Mouse (Mus musculus) MEL (cell line): ENCODE data around the gene Faap100. TPM values are rescaled to one million over a fixed set of nuclear protein-coding genes. Genes with fewer than 3 reads are reported as not detected.

ENCODE experiments used
- DNase-seq: peaks from one replicate; pipeline ENCODE4 v3.0.0; 2011; ENCODE audit warnings: low read depth, low spot score
- H3K27ac ChIP-seq: 2 replicates; pipeline ENCODE4 v1.5.1; 2012; ENCODE audit warnings: low read depth, mild to moderate bottlenecking, control low read depth, low read length, moderate library complexity; ENCODE audit not compliant: control insufficient read depth
- H3K27me3 ChIP-seq, 2 experiments: fragments of 150-350 bp in 1 of 2; sonication (generic) in 1 of 2; 2 replicates each; pipeline ENCODE4 v1.6.1; 2012; ENCODE audit warnings: low read length in 2 of 2, mild to moderate bottlenecking in 2 of 2, improper control_type of control experiment in 1 of 2, moderate library complexity in 1 of 2; ENCODE audit not compliant: insufficient read depth in 2 of 2, control insufficient read depth in 1 of 2
- H3K36me3 ChIP-seq, 2 experiments: 2 replicates each; pipeline ENCODE4 v1.6.1; 2012 to 2014; ENCODE audit warnings: low read length in 2 of 2, improper control_type of control experiment in 1 of 2, inconsistent platforms in 1 of 2, mild to moderate bottlenecking in 1 of 2; ENCODE audit not compliant: insufficient read depth in 2 of 2, control insufficient read depth in 1 of 2
- H3K4me1 ChIP-seq, 2 experiments: fragments of 150-350 bp in 1 of 2; sonication (generic) in 1 of 2; 2 replicates each; pipeline ENCODE4 v1.6.1; 2012; ENCODE audit warnings: low read length in 2 of 2, improper control_type of control experiment in 1 of 2, mild to moderate bottlenecking in 1 of 2; ENCODE audit not compliant: insufficient read depth in 2 of 2, control insufficient read depth in 1 of 2
- H3K4me3 ChIP-seq, 2 experiments: fragments of 150-350 bp in 1 of 2; sonication (generic) in 1 of 2; 2 replicates each; pipeline ENCODE4 v1.5.1; 2012; ENCODE audit warnings: low read depth in 2 of 2, low read length in 2 of 2, mild to moderate bottlenecking in 2 of 2, moderate library complexity in 2 of 2, control low read depth in 1 of 2, improper control_type of control experiment in 1 of 2; ENCODE audit not compliant: control insufficient read depth in 1 of 2, insufficient read depth in 1 of 2
- H3K79me2 ChIP-seq: 2 replicates; pipeline ENCODE4 v1.6.1; 2012; ENCODE audit warnings: mild to moderate bottlenecking, low read length, moderate library complexity; ENCODE audit not compliant: control insufficient read depth, poor library complexity, insufficient read depth
- H3K9ac ChIP-seq: 2 replicates; pipeline ENCODE4 v1.6.1; 2012; ENCODE audit warnings: low read depth, mild to moderate bottlenecking, control low read depth, low read length, moderate library complexity; ENCODE audit not compliant: control insufficient read depth, poor library complexity, severe bottlenecking
- H3K9me3 ChIP-seq: fragments of 150-350 bp; sonication (generic); replicated peaks from 2 replicates; pipeline ENCODE4 v1.6.1; 2012; ENCODE audit warnings: mild to moderate bottlenecking, low read length, improper control_type of control experiment, moderate library complexity; ENCODE audit not compliant: insufficient read depth
- BHLHE40 ChIP-seq: IDR thresholded peaks from 2 replicates; pipeline ENCODE4 v1.6.1; 2012; ENCODE audit warnings: low read depth, mild to moderate bottlenecking, inconsistent platforms, low read length, improper control_type of control experiment, borderline replicate concordance
- CHD1 ChIP-seq: IDR thresholded peaks from 2 replicates; pipeline ENCODE4 v1.6.1; 2012; ENCODE audit warnings: low read depth, mild to moderate bottlenecking, inconsistent platforms, low read length, improper control_type of control experiment
- CHD2 ChIP-seq: IDR thresholded peaks from 2 replicates; pipeline ENCODE4 v1.6.1; 2011; ENCODE audit warnings: low read length, improper control_type of control experiment
- CTCF ChIP-seq, 3 experiments: IDR thresholded peaks in 2 of 3; conservative IDR thresholded peaks in 1 of 3; 2 replicates each; pipeline ENCODE4 v1.5.1; 2011 to 2012; ENCODE audit warnings: low read length in 3 of 3, low read depth in 2 of 3, mild to moderate bottlenecking in 2 of 3, improper control_type of control experiment in 1 of 3, inconsistent platforms in 1 of 3, mixed read lengths in 1 of 3, moderate library complexity in 1 of 3; ENCODE audit not compliant: control insufficient read depth in 1 of 3, insufficient read depth in 1 of 3, poor library complexity in 1 of 3, severe bottlenecking in 1 of 3
- E2F4 ChIP-seq: IDR thresholded peaks from 2 replicates; pipeline ENCODE4 v1.6.1; 2011; ENCODE audit warnings: low read depth, low read length, improper control_type of control experiment, borderline replicate concordance
- ELF1 ChIP-seq: IDR thresholded peaks from 2 replicates; pipeline ENCODE4 v1.6.1; 2014; ENCODE audit warnings: low read depth, mild to moderate bottlenecking, inconsistent platforms, low read length, improper control_type of control experiment, moderate library complexity
- EP300 ChIP-seq, 2 experiments: IDR thresholded peaks; 2 replicates each; pipeline ENCODE4 v1.6.1; 2011; ENCODE audit warnings: improper control_type of control experiment in 2 of 2, low read length in 2 of 2, low read depth in 1 of 2, mild to moderate bottlenecking in 1 of 2
- GABPA ChIP-seq: IDR thresholded peaks from 2 replicates; pipeline ENCODE4 v1.6.1; 2012; ENCODE audit warnings: low read depth, mild to moderate bottlenecking, inconsistent platforms, low read length, improper control_type of control experiment, moderate library complexity
- GATA1 ChIP-seq: IDR thresholded peaks from 2 replicates; pipeline ENCODE4 v1.6.1; 2011; ENCODE audit warnings: low read depth, low read length, improper control_type of control experiment
- HCFC1 ChIP-seq: IDR thresholded peaks from 2 replicates; pipeline ENCODE4 v1.6.1; 2012; ENCODE audit warnings: low read depth, mild to moderate bottlenecking, inconsistent platforms, low read length, improper control_type of control experiment, moderate library complexity
- JUND ChIP-seq: IDR thresholded peaks from 2 replicates; pipeline ENCODE4 v1.6.1; 2011; ENCODE audit warnings: low read depth, mild to moderate bottlenecking, improper control_type of control experiment, low read length
- KAT2A ChIP-seq: conservative IDR thresholded peaks from 2 replicates; pipeline ENCODE4 v1.6.1; 2012; ENCODE audit warnings: low read depth, low read length, improper control_type of control experiment, inconsistent platforms
- MAFK ChIP-seq: IDR thresholded peaks from 2 replicates; pipeline ENCODE4 v1.6.1; 2011; ENCODE audit warnings: low read depth, mild to moderate bottlenecking, low read length, improper control_type of control experiment, borderline replicate concordance
- MAX ChIP-seq: IDR thresholded peaks from 2 replicates; pipeline ENCODE4 v1.6.1; 2011; ENCODE audit warnings: low read length, improper control_type of control experiment
- MAZ ChIP-seq: IDR thresholded peaks from 2 replicates; pipeline ENCODE4 v1.6.1; 2012; ENCODE audit warnings: low read depth, mild to moderate bottlenecking, inconsistent platforms, low read length, improper control_type of control experiment
- MXI1 ChIP-seq: IDR thresholded peaks from 2 replicates; pipeline ENCODE4 v1.6.1; 2011; ENCODE audit warnings: mild to moderate bottlenecking, low read depth, low read length, improper control_type of control experiment
- MYB ChIP-seq: IDR thresholded peaks from 2 replicates; pipeline ENCODE4 v1.6.1; 2011; ENCODE audit warnings: mild to moderate bottlenecking, low read depth, low read length, improper control_type of control experiment
- MYC ChIP-seq: IDR thresholded peaks from 2 replicates; pipeline ENCODE4 v1.6.1; 2011; ENCODE audit warnings: low read depth, mild to moderate bottlenecking, low read length, improper control_type of control experiment, moderate library complexity
- NELFE ChIP-seq: IDR thresholded peaks from 2 replicates; pipeline ENCODE4 v1.6.1; 2011; ENCODE audit warnings: low read depth, low read length, improper control_type of control experiment
- NRF1 ChIP-seq: IDR thresholded peaks from 2 replicates; pipeline ENCODE4 v1.6.1; 2014; ENCODE audit warnings: low read depth, mild to moderate bottlenecking, inconsistent platforms, low read length, improper control_type of control experiment, moderate library complexity; ENCODE audit not compliant: poor library complexity, insufficient read depth, severe bottlenecking
- POLR2A ChIP-seq, 2 experiments: IDR thresholded peaks; 2 replicates each; pipeline ENCODE4 v1.6.1; 2011 to 2012; ENCODE audit warnings: low read length in 2 of 2, mild to moderate bottlenecking in 2 of 2, control low read depth in 1 of 2, improper control_type of control experiment in 1 of 2, low read depth in 1 of 2, moderate library complexity in 1 of 2; ENCODE audit not compliant: control insufficient read depth in 1 of 2, insufficient read depth in 1 of 2, poor library complexity in 1 of 2
- POLR2AphosphoS2 ChIP-seq: IDR thresholded peaks from 2 replicates; pipeline ENCODE4 v1.6.1; 2011; ENCODE audit warnings: low read length, improper control_type of control experiment
- POLR2AphosphoS5 ChIP-seq: IDR thresholded peaks from 2 replicates; pipeline ENCODE4 v1.6.1; 2012; ENCODE audit warnings: low read depth, borderline replicate concordance, mild to moderate bottlenecking, inconsistent platforms, low read length, moderate library complexity, mixed read lengths
- RCOR1 ChIP-seq: IDR thresholded peaks from 2 replicates; pipeline ENCODE4 v1.6.1; 2012; ENCODE audit warnings: low read depth, mild to moderate bottlenecking, inconsistent platforms, low read length, improper control_type of control experiment
- SIN3A ChIP-seq: IDR thresholded peaks from 2 replicates; pipeline ENCODE4 v1.6.1; 2012; ENCODE audit warnings: low read length, improper control_type of control experiment, inconsistent platforms
- SMC3 ChIP-seq: IDR thresholded peaks from 2 replicates; pipeline ENCODE4 v1.6.1; 2011; ENCODE audit warnings: low read depth, low read length, improper control_type of control experiment
- TAL1 ChIP-seq: IDR thresholded peaks from 2 replicates; pipeline ENCODE4 v1.6.1; 2012; ENCODE audit warnings: mild to moderate bottlenecking, inconsistent platforms, low read length, moderate library complexity, mixed read lengths
- TBP ChIP-seq: IDR thresholded peaks from 2 replicates; pipeline ENCODE4 v1.8.0; 2011; ENCODE audit warnings: low read depth, low read length, improper control_type of control experiment
- TCF12 ChIP-seq: IDR thresholded peaks from 2 replicates; pipeline ENCODE4 v1.6.1; 2014; ENCODE audit warnings: low read depth, mild to moderate bottlenecking, inconsistent platforms, low read length, improper control_type of control experiment, moderate library complexity
- USF1 ChIP-seq: IDR thresholded peaks from 2 replicates; pipeline ENCODE4 v1.6.1; 2014; ENCODE audit warnings: low read depth, mild to moderate bottlenecking, inconsistent platforms, low read length, improper control_type of control experiment, moderate library complexity
- USF2 ChIP-seq, 2 experiments: IDR thresholded peaks; 2 replicates each; pipeline ENCODE4 v1.6.1; 2011 to 2012; ENCODE audit warnings: improper control_type of control experiment in 2 of 2, low read length in 2 of 2, borderline replicate concordance in 1 of 2, inconsistent platforms in 1 of 2, low read depth in 1 of 2, mild to moderate bottlenecking in 1 of 2; ENCODE audit not compliant: insufficient read depth in 1 of 2
- ZC3H11A ChIP-seq: IDR thresholded peaks from 2 replicates; pipeline ENCODE4 v1.6.1; 2012; ENCODE audit warnings: low read depth, mild to moderate bottlenecking, inconsistent platforms, low read length, improper control_type of control experiment
- ZKSCAN1 ChIP-seq: IDR thresholded peaks from 2 replicates; pipeline ENCODE4 v1.6.1; 2012; ENCODE audit warnings: low read depth, mild to moderate bottlenecking, inconsistent platforms, low read length, improper control_type of control experiment, moderate library complexity
- ZMIZ1 ChIP-seq: IDR thresholded peaks from 2 replicates; pipeline ENCODE4 v1.6.1; 2012; ENCODE audit warnings: low read depth, mild to moderate bottlenecking, inconsistent platforms, low read length, improper control_type of control experiment, moderate library complexity
- polyA plus RNA-seq, 2 experiments: library from polyadenylated mRNA; stranded (reverse) in 1 of 2; unstranded in 1 of 2; fragments of >175 nt in 1 of 2; fragments of >200 nt in 1 of 2; gene quantifications; 2 replicates each; pipeline versions ENCODE4 v1.2.1 to v1.2.4; 2012; ENCODE audit warnings: low replicate concordance in 2 of 2, low read depth in 1 of 2; ENCODE audit not compliant: insufficient read length in 2 of 2, insufficient read depth in 1 of 2, missing spikeins in 1 of 2
- total RNA-seq: library from RNA; depleted of rRNA; stranded (reverse); fragments of 300-350 nt; gene quantifications from 2 replicates; pipeline ENCODE4 v1.2.3, GENCODE M21; 2012

Faap100 gene
- total and polyA plus RNA-seq, 3 experiments = 27.1 to 45.7 TPM; not detected in 1

DNA sequence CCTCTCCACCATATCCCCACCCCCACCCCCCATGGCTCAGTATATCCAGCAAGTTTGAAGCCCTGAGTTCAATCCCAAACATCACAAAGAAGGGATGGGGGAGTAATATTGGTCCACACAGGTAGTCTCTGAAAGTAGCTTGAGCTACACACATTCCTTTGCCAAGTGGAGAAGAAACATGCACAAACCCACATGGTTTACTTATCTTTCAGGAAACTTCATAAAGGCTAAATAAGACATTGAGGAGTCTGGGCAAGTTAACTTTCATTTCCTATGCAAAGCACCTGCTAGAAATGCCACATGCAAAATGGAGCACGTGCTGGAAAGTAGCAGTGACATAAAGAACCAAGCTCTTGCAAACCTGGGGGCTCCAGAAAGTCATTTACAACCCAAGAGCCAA lies 27.9 kb upstream of the Faap100 start (continued):
- TF ChIP-seq CHD1 (0 out of 2 replicates have a peak, but pooled peaks have one; percentile 50), TCF12 (no peak), RCOR1 (no peak), MXI1 (peak; percentile 59), NELFE (no peak), MAFK (no peak), SMC3 (no peak), ELF1 (no peak), ZMIZ1 (no peak)
- TF ChIP-seq, all 39 proteins: peak for 7

DNA sequence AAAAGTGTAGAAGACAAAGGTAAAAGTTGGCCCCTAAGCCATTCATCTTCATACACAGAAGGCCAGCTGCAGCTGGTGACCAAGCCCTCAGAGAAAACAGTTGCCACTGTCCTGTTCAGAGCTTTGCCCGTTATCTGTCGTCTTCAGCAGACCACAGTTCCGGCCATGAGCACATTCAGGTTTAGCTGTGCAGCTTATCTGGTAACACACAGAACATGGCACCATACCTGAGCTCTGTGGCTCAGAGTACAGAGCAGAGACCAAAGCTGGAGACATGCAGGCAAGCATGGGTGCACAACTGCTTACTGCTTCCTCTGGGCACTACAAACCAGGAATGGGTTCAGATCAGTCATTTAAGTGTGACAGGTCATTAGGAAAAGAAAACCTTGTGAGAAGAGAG lies 27.3 kb upstream of the Faap100 start:
- peaks cover 23 to 28% of the 10 kb centered on the region in 2 experiments for H3K4me1 ChIP-seq
- peak overlapping the region; percentile 88 for H3K27ac ChIP-seq
- peaks cover 31 to 38% of the 10 kb centered on the region in 2 experiments for H3K36me3 ChIP-seq
- no peaks in the 10 kb centered on the region; the same call in 1 of the 2 replicates for H3K79me2 ChIP-seq
- DNase-seq = peak; percentile 92
- no peak overlapping the region for H3K4me3 ChIP-seq
- H3K9ac ChIP-seq = no peak overlapping the region
- H3K9me3 ChIP-seq = no peaks in the 10 kb centered on the region
- H3K27me3 ChIP-seq = no peaks in the 10 kb centered on the region
- TF ChIP-seq BHLHE40 = peak; percentile 71; the same call in 1 of the 2 replicates
- no peak for TF ChIP-seq CHD1
- TF ChIP-seq NELFE = no peak
- TF ChIP-seq ELF1 = no peak
- TF ChIP-seq USF2 (IDR thresholded peaks at IDR 0.05; ENCODE audit: borderline replicate concordance in 1 of 2, insufficient read depth in 1 of 2, low read depth in 1 of 2, low read length in 2 of 2) = no peak
- no peak for TF ChIP-seq ZMIZ1
- TF ChIP-seq POLR2A (IDR thresholded peaks at IDR 0.05; ENCODE audit: control insufficient read depth in 1 of 2, insufficient read depth in 1 of 2, low read depth in 1 of 2, low read length in 2 of 2, poor library complexity in 1 of 2) = peak in 1 of 2 experiments; percentile 43; a peak in 2 of 4 replicates
- no peak for TF ChIP-seq SMC3
- no peak for TF ChIP-seq MAZ
- no peak for TF ChIP-seq USF1
- peak; percentile 55; the same call in 1 of the 2 replicates for TF ChIP-seq SIN3A
- no peak for TF ChIP-seq GABPA
- TF ChIP-seq KAT2A = no peak
- TF ChIP-seq MAFK = no peak
- TF ChIP-seq POLR2AphosphoS2 = peak; percentile 36; the same call in 1 of the 2 replicates
- no peak for TF ChIP-seq CTCF (IDR thresholded peaks at IDR 0.05 in 2 of 3, conservative IDR thresholded peaks at IDR 0.05 in 1 of 3; ENCODE audit: control insufficient read depth in 1 of 3, insufficient read depth in 1 of 3, low read depth in 2 of 3, low read length in 3 of 3, poor library complexity in 1 of 3, severe bottlenecking in 1 of 3)
- no peak for TF ChIP-seq ZKSCAN1
- peak; percentile 87 for TF ChIP-seq MYC
- TF ChIP-seq CHD2 = no peak; the same call in 1 of the 2 replicates
- TF ChIP-seq POLR2AphosphoS5 = no peak
- TF ChIP-seq MAX = peak; percentile 46
- TF ChIP-seq TAL1 = peak; percentile 99
- TF ChIP-seq E2F4 = no peak
- no peak for TF ChIP-seq ZC3H11A
- 0 out of 2 replicates have a peak, but pooled peaks have one; percentile 13 for TF ChIP-seq HCFC1
- peak; percentile 98 for TF ChIP-seq GATA1
- TF ChIP-seq TCF12 = peak; percentile 99
- no peak for TF ChIP-seq NRF1
- TF ChIP-seq JUND = no peak
- TF ChIP-seq TBP = 0 out of 2 replicates have a peak, but pooled peaks have one; percentile 36
- peak; percentile 97 to 98 for TF ChIP-seq EP300 (IDR thresholded peaks at IDR 0.05; ENCODE audit: low read depth in 1 of 2, low read length in 2 of 2)
- peak; percentile 59; the same call in 1 of the 2 replicates for TF ChIP-seq MYB
- peak; percentile 76 for TF ChIP-seq MXI1
- peak; percentile 95 for TF ChIP-seq RCOR1
